Mouse (Mus musculus): ENCODE data around the gene Kcnma1.

Kcnma1 gene

GRCm38 (mm10) chr14:23400777-23401469 is 613.4 kb downstream of the Kcnma1 start:
- DNase-seq, result peak; percentile 85

DNA sequence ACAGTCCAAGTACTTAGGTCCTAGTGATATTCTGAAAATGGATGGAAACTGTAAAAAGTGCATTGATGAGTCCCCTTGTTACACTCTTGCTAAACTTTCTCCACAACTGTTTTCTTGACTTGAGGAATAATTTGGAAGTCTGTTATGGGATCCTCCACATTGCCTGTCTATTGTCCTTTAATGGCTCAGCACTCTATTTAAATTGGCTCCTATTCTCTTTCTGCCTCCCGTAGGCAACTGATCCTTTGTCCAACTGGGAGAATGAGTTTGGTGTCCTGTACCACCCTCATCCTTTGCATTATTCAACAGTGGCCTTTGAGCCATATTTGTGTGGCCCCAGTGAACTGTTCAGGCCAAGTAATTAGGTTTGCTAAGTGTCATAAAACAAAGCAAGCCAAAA is 616.6 kb downstream of the Kcnma1 start:
- no peak for DNase-seq

DNA sequence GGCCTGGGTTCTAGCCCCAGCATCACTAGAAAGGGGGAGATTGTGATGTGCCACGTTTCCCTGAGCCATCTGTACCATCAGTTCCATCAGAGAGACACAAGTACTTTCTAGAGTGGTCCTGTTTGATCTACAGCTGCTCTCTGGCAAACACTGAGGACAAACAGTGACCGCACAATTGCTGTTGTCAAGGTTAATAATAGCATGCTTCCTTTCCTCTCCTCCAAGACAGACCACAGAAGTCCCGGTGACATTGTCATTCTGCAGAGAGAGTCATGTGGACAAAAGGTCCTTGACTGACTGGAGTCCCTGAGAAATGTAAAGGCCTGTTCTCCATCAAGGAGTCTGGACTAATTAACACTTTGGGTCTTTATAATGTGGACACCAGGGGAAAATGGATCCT is 622.7 kb downstream of the Kcnma1 start:
- no peak for DNase-seq

DNA sequence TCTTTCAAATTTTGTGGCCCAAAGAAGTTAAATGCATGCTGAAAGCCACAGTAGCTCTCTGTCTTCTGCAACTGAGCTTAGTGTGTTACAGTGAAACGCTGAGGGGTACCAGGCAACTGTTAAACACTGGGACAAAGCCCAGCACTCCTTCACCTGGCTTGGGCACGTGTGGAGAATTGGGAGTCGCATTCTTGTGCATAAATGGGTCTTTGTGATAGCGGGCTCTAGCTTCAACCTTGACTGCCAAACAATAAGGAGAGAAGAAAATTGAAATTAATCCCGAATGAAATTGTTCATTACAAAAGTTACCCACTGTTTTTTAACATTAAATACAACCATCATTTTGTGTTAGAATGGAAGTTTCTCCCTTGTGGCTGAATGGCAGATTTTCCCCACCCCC is 623.5 kb downstream of the Kcnma1 start:
- DNase-seq, result no peak

- peak; percentile 31 for DNase-seq
Observed at GRCm38 (mm10) chr14:23390161-23390560, 624.1 kb downstream of the Kcnma1 start.

GRCm38 (mm10) chr14:23386786-23387185 is 627.5 kb downstream of the Kcnma1 start:
- DNase-seq, result no peak

- peak; percentile 68 for DNase-seq
Observed at GRCm38 (mm10) chr14:23385776-23386608, 628.3 kb downstream of the Kcnma1 start.

- peak; percentile 63 for DNase-seq
Observed at GRCm38 (mm10) chr14:23378351-23379087, 635.8 kb downstream of the Kcnma1 start.

DNA sequence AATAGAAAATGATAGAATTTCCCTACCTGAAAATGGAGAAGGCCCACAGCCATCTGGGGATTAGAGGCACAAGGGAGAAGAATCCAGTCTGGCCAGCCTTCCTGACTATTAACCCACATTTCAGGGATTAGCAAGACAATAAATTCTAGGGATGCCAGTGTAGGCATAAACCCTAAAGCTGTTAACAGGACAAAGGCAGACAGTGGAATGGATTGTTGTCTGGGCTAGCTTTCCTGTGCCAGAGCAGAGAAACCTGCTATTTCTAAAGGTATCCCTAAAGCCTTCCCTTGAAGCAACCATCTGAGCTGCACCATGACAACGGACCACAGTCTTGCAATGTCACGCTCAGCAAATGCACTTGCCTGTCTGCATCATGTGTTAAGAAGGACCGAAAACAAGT is 642.3 kb downstream of the Kcnma1 start:
- no peak for DNase-seq

DNA sequence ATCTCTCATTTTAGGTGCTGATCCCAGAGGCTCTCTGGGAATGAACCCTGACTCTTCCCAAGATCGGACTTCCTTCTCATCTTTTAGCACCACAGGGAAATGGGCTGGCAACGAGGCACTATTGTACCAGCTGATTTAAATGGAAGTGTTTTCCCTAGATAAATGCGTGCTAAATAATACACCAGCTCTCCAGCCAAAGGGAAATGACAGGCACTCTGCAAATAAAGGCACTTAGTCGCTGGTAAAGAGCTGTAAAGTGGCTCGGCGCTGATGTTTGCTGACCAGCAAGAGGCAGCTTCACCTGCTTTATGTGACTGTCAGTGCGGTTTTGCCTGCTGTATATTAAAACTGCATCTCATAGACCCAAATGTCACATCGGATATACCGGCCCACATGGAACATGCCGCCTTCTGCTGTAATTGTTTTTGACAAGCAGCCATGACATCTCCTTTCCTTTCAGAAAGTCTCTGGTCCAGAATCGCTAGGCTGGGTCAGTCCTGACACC is 653.7 kb downstream of the Kcnma1 start:
- no peak for DNase-seq

DNA sequence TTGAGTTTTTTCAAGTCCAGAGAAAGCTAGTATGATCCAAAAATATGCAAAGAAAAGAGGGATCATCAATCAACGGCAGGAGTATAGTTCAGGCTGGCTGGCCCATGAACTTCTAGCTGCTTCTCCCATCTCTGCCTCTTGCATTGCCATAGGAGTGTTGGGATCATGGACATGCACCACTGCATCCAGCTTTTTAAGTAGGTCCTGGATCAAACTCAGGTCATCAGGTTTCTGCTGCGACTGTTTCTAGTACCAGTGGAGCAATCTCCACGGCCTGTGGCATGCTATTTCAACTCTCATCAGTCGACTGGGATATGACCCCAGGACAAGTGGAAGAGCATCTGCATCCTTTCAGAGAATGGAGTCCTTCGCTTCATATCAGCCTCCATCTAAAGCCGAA is 655.5 kb downstream of the Kcnma1 start:
- no peak for DNase-seq

DNA sequence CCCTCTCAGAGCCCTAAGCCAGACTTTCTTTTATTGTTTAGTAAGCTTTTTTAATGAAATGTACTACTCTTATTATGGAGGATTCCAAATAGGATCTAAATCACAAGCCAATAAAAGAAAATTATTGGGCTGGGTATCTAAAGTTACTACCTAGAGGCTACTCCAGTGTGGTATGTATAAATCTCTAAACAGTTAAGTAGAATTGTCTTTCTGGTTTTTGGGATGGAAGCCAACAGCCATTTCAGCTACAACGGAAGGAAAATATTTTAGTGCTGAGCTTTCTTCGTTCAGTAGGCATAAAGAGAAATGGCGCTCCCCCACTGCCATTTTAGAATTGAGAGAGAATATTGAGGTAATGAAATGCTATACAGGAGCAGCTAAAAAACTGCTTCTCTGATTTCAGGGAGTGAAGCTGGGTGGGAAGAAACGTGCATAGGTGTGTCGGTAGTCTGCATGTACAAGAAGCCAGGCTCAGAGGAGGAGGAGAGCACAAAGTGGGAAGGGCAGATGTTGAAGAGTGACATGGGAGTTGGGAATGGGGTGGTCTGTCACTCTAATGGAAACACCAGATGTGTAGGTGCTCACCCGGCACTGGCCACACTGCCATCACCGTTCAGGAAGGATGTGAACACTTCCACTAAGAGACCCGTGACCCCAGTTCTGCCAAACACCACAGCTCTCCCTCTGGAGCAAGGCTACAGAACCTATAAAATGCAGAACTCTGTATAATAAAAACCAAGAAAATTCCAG is 656.6 kb downstream of the Kcnma1 start:
- no peak for DNase-seq

DNA sequence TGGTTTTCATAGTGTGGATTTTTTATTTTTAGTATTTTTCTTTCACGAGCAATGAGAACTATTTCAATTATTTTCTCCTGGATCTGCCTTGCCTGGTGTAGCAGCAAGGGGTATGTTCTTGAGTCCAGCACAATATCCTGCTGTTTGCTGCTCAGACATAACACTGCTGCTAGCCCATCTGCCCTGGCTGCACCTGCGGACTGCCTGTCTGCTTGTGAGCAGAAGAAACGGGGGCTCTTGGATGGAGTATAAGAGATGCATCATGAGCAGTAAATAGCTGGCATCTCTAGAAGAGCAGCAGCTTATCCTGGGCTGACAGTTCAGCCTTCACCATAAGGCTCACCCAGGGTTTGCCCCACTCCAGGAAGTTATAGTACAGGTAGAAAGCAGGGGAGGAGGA is 687.5 kb downstream of the Kcnma1 start:
- no peak for DNase-seq

GRCm38 (mm10) chr14:23305288-23305687 is 709.0 kb downstream of the Kcnma1 start:
- DNase-seq, result no peak

DNA sequence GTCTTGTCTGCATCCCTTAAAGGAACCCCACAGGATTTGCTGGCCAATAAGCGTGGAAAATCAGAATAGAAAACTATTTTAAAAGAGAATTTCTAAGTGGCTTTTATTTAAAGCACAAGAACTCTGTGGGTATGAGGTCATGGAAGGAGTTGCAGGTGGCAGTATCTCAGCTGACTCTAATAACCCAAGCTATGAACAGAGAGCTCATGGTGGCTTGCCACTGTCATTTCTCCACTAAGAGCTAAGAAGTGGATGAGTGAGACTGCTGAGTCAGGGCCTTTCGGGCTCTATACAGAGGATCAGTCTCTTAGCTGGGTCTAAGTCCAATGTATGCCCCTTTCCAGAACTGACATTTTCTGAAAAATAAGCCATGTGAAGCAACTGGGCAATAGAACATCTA is 713.8 kb downstream of the Kcnma1 start:
- no peak for DNase-seq

GRCm38 (mm10) chr14:23290634-23291033 is 723.7 kb downstream of the Kcnma1 start:
- no peak for DNase-seq

- no peak for DNase-seq
Observed at GRCm38 (mm10) chr14:23266554-23267309, 747.6 kb downstream of the Kcnma1 start.

DNA sequence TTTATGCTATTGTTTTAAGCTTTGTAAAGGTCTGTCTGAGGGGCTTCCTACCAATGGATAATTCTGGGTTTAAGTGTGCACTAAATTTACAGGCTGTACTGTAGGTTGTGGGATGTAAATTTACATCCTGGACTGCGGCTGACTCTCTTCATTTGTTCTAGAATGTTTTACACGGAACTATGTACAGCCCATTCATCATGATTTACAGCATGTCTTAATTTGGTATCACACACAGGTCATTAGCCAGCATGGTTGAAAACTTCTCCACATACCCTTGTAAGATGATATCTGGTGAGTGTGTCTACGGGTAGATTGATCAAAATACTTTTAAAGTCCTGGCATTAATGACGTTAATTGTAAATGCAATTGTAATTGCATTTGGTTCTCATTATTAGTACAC is 761.1 kb downstream of the Kcnma1 start:
- no peak for DNase-seq

GRCm38 (mm10) chr14:23244446-23244845 is 769.8 kb downstream of the Kcnma1 start:
- DNase-seq, result no peak

DNA sequence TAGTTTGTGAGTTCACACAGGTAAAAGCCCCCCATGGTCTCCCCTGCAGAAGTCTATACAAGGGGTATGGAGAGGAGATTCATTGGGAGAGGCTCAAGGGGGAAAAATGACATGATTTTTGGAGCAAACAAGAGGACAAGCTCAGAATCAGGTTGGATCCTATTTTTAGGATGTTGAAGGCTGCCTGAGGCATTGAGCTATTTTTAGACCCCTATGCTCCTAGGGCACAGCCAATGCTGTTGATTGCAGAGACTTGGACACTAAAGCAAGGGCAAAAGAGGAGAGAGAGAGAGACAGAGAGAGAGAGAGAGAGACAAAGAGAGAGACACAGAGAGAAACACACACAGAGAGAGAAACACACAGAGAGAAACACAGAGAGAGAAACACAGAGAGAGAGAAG is 770.4 kb downstream of the Kcnma1 start:
- DNase-seq, result no peak

Data from embryo, embryonic 11 days (tissue).